Mouse (Mus musculus) forebrain, embryonic 12.5 days (tissue): ENCODE measurements at regions not wholly inside any gene's neighbourhood (a gene's known extent, or its start where the extent isn't known, plus 50 kb on each side); places are given as distances from the start of the nearest gene placed in this dataset.

Experiments
- ATAC-seq: fragments of 200-750 bp; cut with Nextera tagmentation; 2 replicates; pipeline ENCODE4 v1.8.0; 2017; ENCODE audit warnings: moderate TSS enrichment; ENCODE audit not compliant: low FRiP score
- H3K27ac ChIP-seq: fragments of 300-500 bp; sonication (generic); 2 replicates; pipeline ENCODE4 v1.5.1; 2016; ENCODE audit warnings: mild to moderate bottlenecking
- H3K27me3 ChIP-seq: fragments of 300-500 bp; sonication (generic); 2 replicates; pipeline ENCODE4 v1.6.1; 2016; ENCODE audit warnings: mild to moderate bottlenecking
- H3K36me3 ChIP-seq: fragments of 300-500 bp; sonication (generic); replicated peaks from 2 replicates; pipeline ENCODE4 v1.6.1; 2016; ENCODE audit warnings: mild to moderate bottlenecking
- H3K4me1 ChIP-seq: fragments of 300-500 bp; sonication (generic); 2 replicates; pipeline ENCODE4 v1.6.1; 2016
- H3K4me2 ChIP-seq: fragments of 300-500 bp; sonication (generic); 2 replicates; pipeline ENCODE4 v1.6.1; 2016; ENCODE audit warnings: mild to moderate bottlenecking, moderate library complexity
- H3K4me3 ChIP-seq: fragments of 300-500 bp; sonication (generic); replicated peaks from 2 replicates; pipeline ENCODE4 v1.5.1; 2016; ENCODE audit warnings: mild to moderate bottlenecking
- H3K9ac ChIP-seq: fragments of 300-500 bp; sonication (generic); 2 replicates; pipeline ENCODE4 v1.6.1; 2016; ENCODE audit warnings: mild to moderate bottlenecking
- H3K9me3 ChIP-seq: fragments of 300-500 bp; sonication (generic); 2 replicates; pipeline ENCODE4 v1.6.1; 2016
- WGBS: fragments of 180-500 bp; shearing (Covaris S2); methylation state at CpG from one replicate; pipeline ENCODE4 v1.1.7; 2016; 5-methylcytosine and 5-hydroxymethylcytosine counted together

GRCm38 (mm10) chr6:53130717-53131330, 62.4 kb upstream of the Jazf1 start:
- ATAC-seq, result no peak
- 15% methylated on average over 2 of the region's 2 CpGs for WGBS
- no peak overlapping the region for H3K4me2 ChIP-seq
- H3K4me3 ChIP-seq, result no peak overlapping the region
- no peaks in the 10 kb centered on the region; the same call in 1 of the 2 replicates for H3K27me3 ChIP-seq
- peaks cover 7% of the 10 kb centered on the region for H3K4me1 ChIP-seq
- no peaks in the 10 kb centered on the region for H3K9me3 ChIP-seq
- no peak overlapping the region for H3K27ac ChIP-seq
- H3K36me3 ChIP-seq, result no peaks in the 10 kb centered on the region
- H3K9ac ChIP-seq, result no peak overlapping the region

GRCm38 (mm10) chr6:53126776-53127175, 58.3 kb upstream of the Jazf1 start:
- WGBS, result 80% methylated on average over 5 of the region's 5 CpGs
- ATAC-seq, result no peak
- no peaks in the 10 kb centered on the region for H3K36me3 ChIP-seq

GRCm38 (mm10) chr6:53124800-53125450, 56.5 kb upstream of the Jazf1 start:
- H3K9ac ChIP-seq, result no peak overlapping the region
- no peak overlapping the region for H3K27ac ChIP-seq
- no peak overlapping the region for H3K4me3 ChIP-seq
- no peak overlapping the region for H3K4me2 ChIP-seq
- H3K4me1 ChIP-seq, result no peaks in the 10 kb centered on the region
- H3K9me3 ChIP-seq, result no peaks in the 10 kb centered on the region
- H3K36me3 ChIP-seq, result no peaks in the 10 kb centered on the region
- H3K27me3 ChIP-seq, result no peaks in the 10 kb centered on the region
- no peak for ATAC-seq
- 84% methylated on average over 17 of the region's 17 CpGs for WGBS

More at GRCm38 (mm10) chr6:53126776-53127175, 58.3 kb upstream of the Jazf1 start:
- Histone ChIP-seq H3K4me3 (no peak overlapping the region), H3K27ac (no peak overlapping the region), H3K9me3 (no peaks in the 10 kb centered on the region), H3K4me2 (no peak overlapping the region), H3K9ac (no peak overlapping the region), H3K4me1 (peaks cover 7% of the 10 kb centered on the region), H3K27me3 (no peaks in the 10 kb centered on the region)

- Histone ChIP-seq H3K4me3 (no peak overlapping the region), H3K9me3 (no peaks in the 10 kb centered on the region), H3K4me1 (peaks cover 7% of the 10 kb centered on the region; the same call in 1 of the 2 replicates), H3K27me3 (no peaks in the 10 kb centered on the region), H3K36me3 (no peaks in the 10 kb centered on the region), H3K9ac (no peak overlapping the region), H3K4me2 (no peak overlapping the region), H3K27ac (no peak overlapping the region)
- no peak for ATAC-seq
- WGBS, result 95% methylated on average over 5 of the region's 5 CpGs
These were observed 52.0 kb upstream of the Jazf1 start for GRCm38 (mm10) chr6:53120385-53120784.
